Mouse (Mus musculus): ENCODE measurements at regions not wholly inside any gene's neighbourhood (a gene's known extent, or its start where the extent isn't known, plus 50 kb on each side); places are given as distances from the start of the nearest gene placed in this dataset.

- DNase-seq: no peak
Measured at GRCm38 (mm10) chr1:163650577-163651180, 74.4 kb downstream of the Mettl11b start.

- DNase-seq: no peak
Measured at GRCm38 (mm10) chr1:163642091-163642490, 82.9 kb downstream of the Mettl11b start.

- DNase-seq: peak; percentile 18
Measured at GRCm38 (mm10) chr1:163640527-163641228, 84.4 kb downstream of the Mettl11b start.

GRCm38 (mm10) chr1:163630291-163630812, 94.7 kb downstream of the Mettl11b start:
- no peak for DNase-seq

GRCm38 (mm10) chr1:163624887-163625286, 100.1 kb downstream of the Mettl11b start:
- DNase-seq: no peak

GRCm38 (mm10) chr1:163621293-163621692, 103.7 kb downstream of the Mettl11b start:
- DNase-seq: no peak

- no peak for DNase-seq
Measured at GRCm38 (mm10) chr1:163619831-163620230, 105.2 kb downstream of the Mettl11b start.

GRCm38 (mm10) chr1:163618132-163618531, 106.9 kb downstream of the Mettl11b start:
- peak; percentile 69 for DNase-seq

- DNase-seq: no peak
Measured at GRCm38 (mm10) chr1:163616596-163616995, 108.4 kb downstream of the Mettl11b start.

- no peak for DNase-seq
Measured at GRCm38 (mm10) chr1:163608429-163608828, 116.6 kb downstream of the Mettl11b start.

- DNase-seq: no peak
Measured at GRCm38 (mm10) chr1:163607701-163608100, 117.3 kb downstream of the Mettl11b start.

GRCm38 (mm10) chr1:163599926-163600890, 124.8 kb downstream of the Mettl11b start:
- DNase-seq: no peak

- DNase-seq: no peak
Measured at GRCm38 (mm10) chr1:163576411-163576810, 148.6 kb downstream of the Mettl11b start.

- peak; percentile 46 for DNase-seq
Measured at GRCm38 (mm10) chr1:163575593-163575992, 149.4 kb downstream of the Mettl11b start.

GRCm38 (mm10) chr1:163574409-163575161, 150.4 kb downstream of the Mettl11b start:
- peak; percentile 29 for DNase-seq

GRCm38 (mm10) chr1:163573533-163573932, 151.5 kb downstream of the Mettl11b start:
- DNase-seq: no peak

GRCm38 (mm10) chr1:163563791-163564190, 160.3 kb upstream of the Gorab start:
- DNase-seq: no peak

- no peak for DNase-seq
Measured at GRCm38 (mm10) chr1:163563064-163563463, 159.6 kb upstream of the Gorab start.

- no peak for DNase-seq
Measured at GRCm38 (mm10) chr1:163562166-163562733, 158.8 kb upstream of the Gorab start.

GRCm38 (mm10) chr1:163561016-163561415, 157.5 kb upstream of the Gorab start:
- DNase-seq: no peak

GRCm38 (mm10) chr1:163560276-163560943, 156.9 kb upstream of the Gorab start:
- DNase-seq: no peak
